Mouse (Mus musculus): ENCODE results near the gene C2cd2. TPM values are rescaled to one million over a fixed set of nuclear protein-coding genes. Genes with fewer than 3 reads are reported as not detected.

The C2cd2 gene
- total and polyA plus RNA-seq, 3 experiments = 7.7 to 14.5 (median 11.2) TPM

DNA sequence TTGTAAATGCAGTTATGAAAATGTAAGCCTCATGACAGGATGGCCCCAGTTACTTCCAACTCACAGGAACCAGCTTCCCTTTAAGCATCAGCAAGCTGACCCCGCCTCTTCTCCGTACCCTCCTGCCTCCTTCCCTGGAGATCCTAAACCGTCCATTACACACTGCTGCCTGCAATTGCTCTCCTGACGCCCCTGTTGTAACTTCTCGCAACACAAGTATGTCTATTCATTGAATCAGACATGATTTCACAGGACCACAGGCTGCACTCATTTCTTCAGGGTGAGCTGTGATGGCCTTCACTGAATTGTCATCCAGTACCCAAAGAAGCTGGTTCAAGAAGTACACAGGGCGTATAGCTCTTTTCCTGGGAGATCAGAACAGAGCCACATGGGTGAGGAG, 113.6 kb downstream of the C2cd2 start:
- dilution Hi-C loops (cut with MboI; ENCODE audit: extremely low pct_ligation_motif_present, extremely low pct_unique_long_range_greater_than_20kb, low sequenced_read_pairs) (no loop called here), in situ Hi-C loops (cut with MboI; ENCODE audit: low pct_ligation_motif_present, low pct_unique_long_range_greater_than_20kb, low sequenced_read_pairs) (no loop called here)
- TF ChIP-seq JUN (IDR thresholded peaks at IDR 0.05; ENCODE audit: insufficient read depth, low read depth, low read length) (no peak), TBP (conservative IDR thresholded peaks at IDR 0.05; ENCODE audit: low read depth, low read length) (no peak), USF2 (conservative IDR thresholded peaks at IDR 0.05; ENCODE audit: low read depth, low read length) (no peak), CHD2 (IDR thresholded peaks at IDR 0.05; ENCODE audit: low read length) (no peak), ETS1 (conservative IDR thresholded peaks at IDR 0.05; ENCODE audit: low read depth, low read length) (no peak), MYC (IDR thresholded peaks at IDR 0.05; ENCODE audit: low read depth, low read length) (no peak), MAZ (IDR thresholded peaks at IDR 0.05; ENCODE audit: low read depth, low read length) (no peak), USF1 (IDR thresholded peaks at IDR 0.05; ENCODE audit: low read depth, low read length) (no peak), NELFE (IDR thresholded peaks at IDR 0.05; ENCODE audit: low read depth, low read length) (no peak), PAX5 (IDR thresholded peaks at IDR 0.05; ENCODE audit: low read length) (no peak), TCF12 (IDR thresholded peaks at IDR 0.05; ENCODE audit: low read depth, low read length) (no peak), ZKSCAN1 (IDR thresholded peaks at IDR 0.05; ENCODE audit: borderline replicate concordance, low read depth, low read length) (no peak), POLR2AphosphoS2 (IDR thresholded peaks at IDR 0.05; ENCODE audit: low read depth, low read length) (no peak), CTCF (conservative IDR thresholded peaks at IDR 0.05 in 1 of 2, IDR thresholded peaks at IDR 0.05 in 1 of 2; ENCODE audit: low read depth in 2 of 2, low read length in 2 of 2) (no peak)
- DNase-seq (ENCODE audit: extremely low read depth) = no peak
- H3K4me1 ChIP-seq (ENCODE audit: control insufficient read depth in 1 of 2, insufficient read depth in 2 of 2) = peaks cover 38 to 78% of the 10 kb centered on the region in 2 experiments
- H3K27me3 ChIP-seq (replicated peaks) = no peaks in the 10 kb centered on the region
- no peak overlapping the region for H3K4me2 ChIP-seq (ENCODE audit: insufficient read depth, low read depth, poor library complexity, severe bottlenecking)
- no peak overlapping the region for H3K9ac ChIP-seq (ENCODE audit: insufficient read depth, low read depth)
- peaks cover 2 to 38% of the 10 kb centered on the region in 2 experiments for H3K36me3 ChIP-seq (replicated peaks in 1 of 2; ENCODE audit: control insufficient read depth in 1 of 2, insufficient read depth in 1 of 2, low read length in 1 of 2)
- H3K9me3 ChIP-seq (replicated peaks; ENCODE audit: low read length) = no peaks in the 10 kb centered on the region
- H3K4me3 ChIP-seq (replicated peaks in 1 of 3; ENCODE audit: low read depth in 2 of 3, low read length in 2 of 3, poor library complexity in 1 of 3) = no peak overlapping the region
- H3K27ac ChIP-seq (ENCODE audit: insufficient read depth, low read depth) = no peak overlapping the region
- peaks cover 11% of the 10 kb centered on the region for H3K79me2 ChIP-seq (replicated peaks; ENCODE audit: control insufficient read depth, extremely low read depth, insufficient read depth, poor library complexity, severe bottlenecking)

DNA sequence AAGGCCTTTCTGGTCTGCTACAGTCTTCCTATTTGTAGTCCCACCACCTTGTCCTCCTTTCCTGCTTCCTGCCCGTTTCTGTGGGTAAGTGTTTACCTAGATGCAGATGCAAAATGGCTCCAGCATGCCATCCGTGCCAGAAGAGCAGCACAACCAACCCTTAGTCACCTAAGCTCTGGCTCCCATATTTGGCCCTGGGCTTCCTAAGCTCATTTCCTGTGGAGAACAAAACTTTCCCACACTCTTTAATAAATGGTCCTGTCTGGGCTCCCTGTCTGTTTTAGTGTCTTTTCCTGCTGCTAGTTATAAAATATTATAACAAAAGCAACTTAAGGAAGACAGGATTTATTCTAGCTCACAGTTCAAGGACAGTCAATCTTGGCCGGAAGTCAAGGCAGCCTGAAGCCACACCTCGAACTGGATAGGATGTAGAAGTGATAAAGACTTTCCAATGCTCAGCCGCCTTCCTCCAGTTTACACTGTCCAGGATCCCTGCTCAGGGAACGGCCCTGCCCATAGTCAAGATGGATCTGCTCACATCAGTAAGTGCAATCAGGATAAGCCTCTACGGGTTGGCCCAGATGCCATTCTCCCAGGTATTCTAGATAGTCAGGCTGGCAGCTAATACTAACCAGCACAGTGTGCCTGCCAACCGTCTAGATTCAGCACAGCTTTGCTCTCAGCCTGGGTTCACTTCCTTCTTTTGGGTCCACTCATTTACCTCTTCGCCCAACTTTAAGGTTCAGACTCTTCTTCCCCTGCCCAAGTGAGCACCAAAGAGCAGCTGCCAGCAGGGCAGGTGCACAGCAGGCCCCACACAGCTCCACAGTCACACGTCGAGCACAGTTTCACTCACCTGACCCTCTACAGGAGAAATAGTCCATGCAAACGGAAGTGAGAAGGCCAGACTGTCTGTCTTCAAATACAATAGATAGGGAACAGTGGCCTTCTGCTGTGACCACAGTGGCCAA, 117.1 kb downstream of the C2cd2 start:
- Histone ChIP-seq H3K4me3 (replicated peaks in 1 of 3; ENCODE audit: low read depth in 2 of 3, low read length in 2 of 3, poor library complexity in 1 of 3) (no peak overlapping the region), H3K27me3 (replicated peaks) (no peaks in the 10 kb centered on the region), H3K79me2 (replicated peaks; ENCODE audit: control insufficient read depth, extremely low read depth, insufficient read depth, poor library complexity, severe bottlenecking) (peaks cover 8% of the 10 kb centered on the region; the same call in 1 of the 2 replicates), H3K27ac (ENCODE audit: insufficient read depth, low read depth) (peak overlapping the region; percentile 5; the same call in 1 of the 2 replicates), H3K4me2 (ENCODE audit: insufficient read depth, low read depth, poor library complexity, severe bottlenecking) (no peak overlapping the region), H3K9me3 (replicated peaks; ENCODE audit: low read length) (no peaks in the 10 kb centered on the region), H3K9ac (ENCODE audit: insufficient read depth, low read depth) (no peak overlapping the region), H3K4me1 (ENCODE audit: control insufficient read depth in 1 of 2, insufficient read depth in 2 of 2) (peaks cover 31 to 86% of the 10 kb centered on the region in 2 experiments), H3K36me3 (replicated peaks in 1 of 2; ENCODE audit: control insufficient read depth in 1 of 2, insufficient read depth in 1 of 2, low read length in 1 of 2) (peaks cover 2 to 67% of the 10 kb centered on the region in 2 experiments)
- TF ChIP-seq NRF1 (IDR thresholded peaks at IDR 0.05; ENCODE audit: low read depth, low read length) (0 out of 2 replicates have a peak, but pooled peaks have one; percentile 29), MXI1 (IDR thresholded peaks at IDR 0.05; ENCODE audit: low read depth, low read length) (peak; percentile 43; the same call in 1 of the 2 replicates), USF1 (IDR thresholded peaks at IDR 0.05; ENCODE audit: low read depth, low read length) (no peak), MAFK (IDR thresholded peaks at IDR 0.05; ENCODE audit: insufficient replicate concordance, low read length) (peak; percentile 21; the same call in 1 of the 2 replicates), POLR2A (IDR thresholded peaks at IDR 0.05; ENCODE audit: low read depth, low read length) (peak; percentile 39; the same call in 1 of the 2 replicates), MAX (IDR thresholded peaks at IDR 0.05; ENCODE audit: low read length) (0 out of 2 replicates have a peak, but pooled peaks have one; percentile 38), MEF2A (IDR thresholded peaks at IDR 0.05; ENCODE audit: borderline replicate concordance, low read depth, low read length) (peak; percentile 63; the same call in 1 of the 2 replicates), E2F4 (IDR thresholded peaks at IDR 0.05; ENCODE audit: insufficient replicate concordance, low read depth, low read length) (no peak), EP300 (IDR thresholded peaks at IDR 0.05; ENCODE audit: low read length) (peak; percentile 71), NELFE (IDR thresholded peaks at IDR 0.05; ENCODE audit: low read depth, low read length) (peak; percentile 11; the same call in 1 of the 2 replicates), CHD1 (IDR thresholded peaks at IDR 0.05; ENCODE audit: low read depth, low read length) (no peak), ETS1 (conservative IDR thresholded peaks at IDR 0.05; ENCODE audit: low read depth, low read length) (peak; percentile 84), SMC3 (IDR thresholded peaks at IDR 0.05; ENCODE audit: low read depth, low read length) (peak; percentile 20; the same call in 1 of the 2 replicates), BHLHE40 (IDR thresholded peaks at IDR 0.05; ENCODE audit: low read depth, low read length) (peak; percentile 100), UBTF (IDR thresholded peaks at IDR 0.05; ENCODE audit: low read depth, low read length) (no peak), ZC3H11A (IDR thresholded peaks at IDR 0.05; ENCODE audit: low read depth, low read length) (no peak), TCF12 (IDR thresholded peaks at IDR 0.05; ENCODE audit: low read depth, low read length) (peak; percentile 93), IRF4 (IDR thresholded peaks at IDR 0.05; ENCODE audit: low read depth, low read length) (peak; percentile 87), ELF1 (IDR thresholded peaks at IDR 0.05; ENCODE audit: low read depth, low read length) (peak; percentile 20; the same call in 1 of the 2 replicates), RCOR1 (conservative IDR thresholded peaks at IDR 0.05; ENCODE audit: low read depth, low read length) (peak; percentile 54; the same call in 1 of the 2 replicates)
- in situ Hi-C loops (cut with MboI; ENCODE audit: low pct_ligation_motif_present, low pct_unique_long_range_greater_than_20kb, low sequenced_read_pairs) = loop anchor here (5.0 kb wide), 1 partner anchor 38 kb away; no protein-coding TSS in a partner anchor
- dilution Hi-C loops (cut with MboI; ENCODE audit: extremely low pct_ligation_motif_present, extremely low pct_unique_long_range_greater_than_20kb, low sequenced_read_pairs) = no loop called here
- DNase-seq (ENCODE audit: extremely low read depth) = peak; percentile 77

All from CH12.LX (cell line).